Mouse (Mus musculus): ENCODE measurements around the gene Slc16a2.
"Not testable (repeated sequence)": the region's sequence is repeated elsewhere in the genome, so short reads cannot be mapped to it uniquely, and the experiment has no call there.

Gene Slc16a2

GRCm38 (mm10) chrX:103734041-103734625, 87.7 kb downstream of the Slc16a2 start:
- DNase-seq (ENCODE audit: low spot score in 2 of 2), result no peak

GRCm38 (mm10) chrX:103733091-103733490, 88.7 kb downstream of the Slc16a2 start:
- no peak for DNase-seq (ENCODE audit: low spot score in 2 of 2)

- DNase-seq (ENCODE audit: low spot score in 2 of 2), result no peak
Observed at GRCm38 (mm10) chrX:103732033-103732703, 89.6 kb downstream of the Slc16a2 start.

GRCm38 (mm10) chrX:103722437-103722836, 99.3 kb downstream of the Slc16a2 start:
- no peak for DNase-seq (ENCODE audit: low spot score in 2 of 2)

GRCm38 (mm10) chrX:103719618-103720185, 102.1 kb downstream of the Slc16a2 start:
- DNase-seq (ENCODE audit: low spot score in 2 of 2), result no peak

- no peak for DNase-seq (ENCODE audit: low spot score in 2 of 2)
Observed at GRCm38 (mm10) chrX:103712922-103713321, 108.9 kb downstream of the Slc16a2 start.

GRCm38 (mm10) chrX:103709671-103710070, 112.1 kb downstream of the Slc16a2 start:
- no peak for DNase-seq (ENCODE audit: low spot score in 2 of 2)

GRCm38 (mm10) chrX:103708592-103708991, 113.2 kb downstream of the Slc16a2 start:
- no peak for DNase-seq (ENCODE audit: low spot score in 2 of 2)

GRCm38 (mm10) chrX:103704611-103705010, 117.2 kb downstream of the Slc16a2 start:
- no peak for DNase-seq (ENCODE audit: low spot score in 2 of 2)

GRCm38 (mm10) chrX:103704024-103704423, 117.8 kb downstream of the Slc16a2 start:
- DNase-seq (ENCODE audit: low spot score in 2 of 2), result no peak

- no peak for DNase-seq (ENCODE audit: low spot score in 2 of 2)
Observed at GRCm38 (mm10) chrX:103697796-103698195, 124.0 kb downstream of the Slc16a2 start.

GRCm38 (mm10) chrX:103696081-103696519, 125.7 kb downstream of the Slc16a2 start:
- no peak for DNase-seq (ENCODE audit: low spot score in 2 of 2)

GRCm38 (mm10) chrX:103695165-103695996, 126.4 kb downstream of the Slc16a2 start:
- peak; percentile 18 to 44 for DNase-seq (ENCODE audit: low spot score in 2 of 2)

- no peak for DNase-seq (ENCODE audit: low spot score in 2 of 2)
Observed at GRCm38 (mm10) chrX:103694787-103695164, 127.0 kb downstream of the Slc16a2 start.

GRCm38 (mm10) chrX:103694381-103694780, 127.4 kb downstream of the Slc16a2 start:
- no peak for DNase-seq (ENCODE audit: low spot score in 2 of 2)

- DNase-seq (ENCODE audit: low spot score in 2 of 2), result no peak
Observed at GRCm38 (mm10) chrX:103692916-103693315, 128.9 kb downstream of the Slc16a2 start.

GRCm38 (mm10) chrX:103688551-103688950, 133.2 kb downstream of the Slc16a2 start:
- no peak for DNase-seq (ENCODE audit: low spot score in 2 of 2)

GRCm38 (mm10) chrX:103674674-103675073, 147.1 kb downstream of the Slc16a2 start:
- DNase-seq (ENCODE audit: low spot score in 2 of 2), result no peak

GRCm38 (mm10) chrX:103673761-103674160, 148.0 kb downstream of the Slc16a2 start:
- no peak for DNase-seq (ENCODE audit: low spot score in 2 of 2)

GRCm38 (mm10) chrX:103670245-103670644, 151.5 kb downstream of the Slc16a2 start:
- DNase-seq (ENCODE audit: low spot score in 2 of 2), result no peak

GRCm38 (mm10) chrX:103664445-103664844, 157.3 kb downstream of the Slc16a2 start:
- not testable (repeated sequence) for DNase-seq (ENCODE audit: low spot score in 2 of 2)

GRCm38 (mm10) chrX:103658985-103659384, 162.8 kb downstream of the Slc16a2 start:
- DNase-seq (ENCODE audit: low spot score in 2 of 2), result no peak

Data from spleen, postnatal 36 days (tissue).